Mouse (Mus musculus): Measurements from ENCODE around the gene Sri.

The Sri gene

DNA sequence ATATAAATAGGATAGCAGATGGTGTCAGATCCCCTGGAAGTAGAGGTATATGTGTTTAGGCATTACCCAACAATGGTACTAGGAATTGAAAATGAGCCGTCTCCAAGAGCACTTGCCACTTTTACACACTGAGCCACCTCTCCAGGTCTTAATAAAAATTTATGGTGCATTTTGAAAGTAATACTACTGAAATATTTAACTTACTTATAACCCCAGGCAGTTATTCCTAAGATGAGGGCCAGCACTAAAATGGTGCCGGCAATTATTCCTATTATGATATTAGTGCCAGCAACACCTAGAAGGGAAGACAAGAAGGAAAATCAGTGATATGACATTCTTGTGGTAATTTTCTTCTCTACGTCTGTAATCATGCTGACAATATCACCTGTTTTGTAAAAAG lies 65.8 kb downstream of the Sri start:
- no peak for DNase-seq (ENCODE audit: low spot score)

- DNase-seq (ENCODE audit: low spot score) = no peak
Measured at GRCm38 (mm10) chr5:8112246-8112645, 66.4 kb downstream of the Sri start.

DNA sequence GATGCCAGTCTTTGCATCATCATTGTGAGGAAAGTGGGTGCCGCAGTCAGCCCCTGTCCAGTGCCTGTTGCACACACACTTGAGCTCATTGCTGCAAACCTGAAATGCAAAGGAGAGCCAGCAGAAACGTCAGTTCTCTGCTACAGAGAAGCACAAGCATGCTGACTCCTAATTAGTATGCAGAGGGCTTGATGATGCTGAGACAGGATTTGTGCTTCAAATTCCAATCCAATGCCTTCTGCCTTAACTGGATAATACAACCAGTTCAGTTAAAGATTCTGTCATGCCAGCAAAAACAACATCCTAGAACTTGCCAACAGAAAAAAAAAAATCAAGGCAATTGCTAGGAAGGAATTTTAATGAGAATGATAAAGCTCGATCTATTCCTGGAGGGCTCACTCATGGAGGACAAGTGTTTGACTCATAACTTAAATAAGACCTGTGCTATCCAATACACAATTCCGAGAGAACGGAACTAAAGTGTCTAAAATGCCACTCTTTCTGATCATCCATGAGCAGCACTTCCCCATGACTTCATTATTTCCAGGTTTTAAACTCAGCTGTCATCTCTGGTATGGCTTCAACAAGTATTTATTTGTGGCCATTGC lies 70.8 kb downstream of the Sri start:
- no peak for DNase-seq (ENCODE audit: low spot score)
